Mouse (Mus musculus) gastrocnemius, postnatal 4 days (tissue): ENCODE measurements around the gene Fars2. TPM values are rescaled to one million over a fixed set of nuclear protein-coding genes. Genes with fewer than 3 reads are reported as not detected.
A peak's percentile ranks its signal among the peaks of the same experiment; 100 is the strongest.

ENCODE experiments used
- DNase-seq, 2 experiments: peaks; one replicate each; pipeline ENCODE4 v3.0.0; 2021 to 2022; ENCODE audit warnings: low spot score in 2 of 2, mixed read lengths in 2 of 2
- total RNA-seq, 2 experiments: library from RNA; stranded (reverse); gene quantifications; 2 replicates each; pipeline ENCODE4 v1.2.3; 2021

Gene Fars2
- total RNA-seq, 2 experiments from 2014 or later: 31.0 to 35.6 TPM

- DNase-seq: no peak
Measured at GRCm38 (mm10) chr13:36284097-36284496, 166.9 kb downstream of the Fars2 start.

- DNase-seq: no peak
Measured at GRCm38 (mm10) chr13:36285235-36285634, 168.0 kb downstream of the Fars2 start.

GRCm38 (mm10) chr13:36293511-36293910 is 176.3 kb downstream of the Fars2 start:
- no peak for DNase-seq

- DNase-seq: no peak
Measured at GRCm38 (mm10) chr13:36294503-36294902, 177.3 kb downstream of the Fars2 start.

GRCm38 (mm10) chr13:36295848-36296247 is 178.6 kb downstream of the Fars2 start:
- DNase-seq: peak; percentile 43 to 75

GRCm38 (mm10) chr13:36296574-36296973 is 179.4 kb downstream of the Fars2 start:
- DNase-seq: no peak

GRCm38 (mm10) chr13:36297950-36298781 is 181.0 kb downstream of the Fars2 start:
- no peak for DNase-seq

GRCm38 (mm10) chr13:36298782-36299031 is 181.5 kb downstream of the Fars2 start:
- DNase-seq: no peak

GRCm38 (mm10) chr13:36302770-36303169 is 185.6 kb downstream of the Fars2 start:
- no peak for DNase-seq

GRCm38 (mm10) chr13:36305306-36305705 is 188.1 kb downstream of the Fars2 start:
- DNase-seq: no peak

- DNase-seq: no peak
Measured at GRCm38 (mm10) chr13:36307386-36307785, 190.2 kb downstream of the Fars2 start.

- peak in 1 of 2 experiments; percentile 23 for DNase-seq
Measured at GRCm38 (mm10) chr13:36309160-36309559, 191.9 kb downstream of the Fars2 start.

- no peak for DNase-seq
Measured at GRCm38 (mm10) chr13:36314218-36314617, 197.0 kb downstream of the Fars2 start.

GRCm38 (mm10) chr13:36314860-36315800 is 197.9 kb downstream of the Fars2 start:
- DNase-seq: no peak

- no peak for DNase-seq
Measured at GRCm38 (mm10) chr13:36317824-36318223, 200.6 kb downstream of the Fars2 start.

- DNase-seq: no peak
Measured at GRCm38 (mm10) chr13:36324624-36325023, 207.4 kb downstream of the Fars2 start.

- no peak for DNase-seq
Measured at GRCm38 (mm10) chr13:36326539-36326938, 209.3 kb downstream of the Fars2 start.

- DNase-seq: no peak
Measured at GRCm38 (mm10) chr13:36329871-36330270, 212.7 kb downstream of the Fars2 start.

GRCm38 (mm10) chr13:36330542-36330941 is 213.3 kb downstream of the Fars2 start:
- DNase-seq: no peak

GRCm38 (mm10) chr13:36334748-36335147 is 217.5 kb downstream of the Fars2 start:
- no peak for DNase-seq

- DNase-seq: no peak
Measured at GRCm38 (mm10) chr13:36351529-36351928, 234.3 kb downstream of the Fars2 start.

GRCm38 (mm10) chr13:36357469-36357868 is 240.3 kb downstream of the Fars2 start:
- DNase-seq: no peak
